Mouse (Mus musculus) lung, adult 2 months (tissue): ENCODE results near the gene Jrkl. TPM values are rescaled to one million over a fixed set of nuclear protein-coding genes. Genes with fewer than 3 reads are reported as not detected.

ENCODE experiments used
- DNase-seq: peaks from one replicate; pipeline ENCODE4 v3.0.0; 2022
- H3K4me1 ChIP-seq: fragments of 200-500 bp; 2 replicates; pipeline ENCODE4 v1.6.1; 2011; ENCODE audit warnings: low read length; ENCODE audit not compliant: control insufficient read depth, insufficient read depth
- H3K4me3 ChIP-seq: fragments of 200-500 bp; replicated peaks from 2 replicates; pipeline ENCODE3; 2011; ENCODE audit warnings: low read depth, mild to moderate bottlenecking, control low read depth, low read length; ENCODE audit errors: extremely low read depth
- CTCF ChIP-seq: fragments of 200-500 bp; IDR thresholded peaks from 2 replicates; pipeline ENCODE4 v1.5.1; 2011; ENCODE audit warnings: mild to moderate bottlenecking, low read length, control low read depth; ENCODE audit not compliant: insufficient read depth
- POLR2A ChIP-seq: fragments of 200-500 bp; IDR thresholded peaks from 2 replicates; pipeline ENCODE4 v1.6.1; 2011; ENCODE audit warnings: low read depth, mild to moderate bottlenecking, control low read depth, low read length, borderline replicate concordance; ENCODE audit errors: extremely low read depth
- WGBS: fragments of 180-500 bp; shearing (Covaris S2); methylation state at CpG from one replicate; pipeline ENCODE4 v1.1.7; 2018; 5-methylcytosine and 5-hydroxymethylcytosine counted together
- polyA plus RNA-seq: library from polyadenylated mRNA; depleted of rRNA; stranded (reverse); fragments of >200 nt; gene quantifications from 2 replicates; pipeline ENCODE4 v1.2.3, GENCODE M21; 2012; rRNA removed

The Jrkl gene
- polyA plus RNA-seq, 1 experiment = 1.2 TPM

GRCm38 (mm10) chr9:13231545-13232216 lies 13.9 kb downstream of the Jrkl start:
- H3K4me3 ChIP-seq = no peak overlapping the region
- H3K4me1 ChIP-seq = no peaks in the 10 kb centered on the region; the same call in 1 of the 2 replicates
- 24% methylated on average over 5 of the region's 5 CpGs for WGBS
- no peak for DNase-seq
- TF ChIP-seq CTCF (peak; percentile 64), POLR2A (no peak)

DNA sequence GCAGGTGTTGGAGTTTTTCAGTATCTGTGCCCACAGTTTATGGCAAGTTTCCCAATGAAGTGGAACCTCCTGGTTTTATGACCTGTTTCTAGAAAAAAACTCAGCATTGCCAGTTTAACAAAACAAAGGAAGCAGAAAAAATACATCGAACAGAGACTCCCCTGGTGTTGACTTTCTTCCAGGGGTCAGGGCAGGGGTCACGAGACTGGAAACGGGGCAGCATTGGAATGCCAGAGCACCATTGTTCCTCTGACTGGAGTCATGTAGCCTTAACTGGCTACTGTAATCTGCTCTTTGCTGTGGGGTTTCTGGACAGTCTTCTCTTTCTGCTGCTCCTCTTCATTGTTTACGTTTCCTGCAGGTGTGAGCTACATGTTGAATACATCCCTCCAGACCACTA lies 15.1 kb downstream of the Jrkl start:
- TF ChIP-seq CTCF (no peak), POLR2A (no peak)
- WGBS = 9% methylated on average over 4 of the region's 4 CpGs

GRCm38 (mm10) chr9:13225872-13226271 lies 19.8 kb downstream of the Jrkl start:
- no peak for DNase-seq
- no peak overlapping the region for H3K4me3 ChIP-seq
- 94% methylated on average over 1 of the region's 1 CpGs for WGBS
- no peaks in the 10 kb centered on the region for H3K4me1 ChIP-seq
- TF ChIP-seq CTCF = no peak
- no peak for TF ChIP-seq POLR2A

More for the DNA sequence above, 15.1 kb downstream of the Jrkl start:
- no peak for DNase-seq
- Histone ChIP-seq H3K4me1 (no peaks in the 10 kb centered on the region; the same call in 1 of the 2 replicates), H3K4me3 (no peak overlapping the region)

DNA sequence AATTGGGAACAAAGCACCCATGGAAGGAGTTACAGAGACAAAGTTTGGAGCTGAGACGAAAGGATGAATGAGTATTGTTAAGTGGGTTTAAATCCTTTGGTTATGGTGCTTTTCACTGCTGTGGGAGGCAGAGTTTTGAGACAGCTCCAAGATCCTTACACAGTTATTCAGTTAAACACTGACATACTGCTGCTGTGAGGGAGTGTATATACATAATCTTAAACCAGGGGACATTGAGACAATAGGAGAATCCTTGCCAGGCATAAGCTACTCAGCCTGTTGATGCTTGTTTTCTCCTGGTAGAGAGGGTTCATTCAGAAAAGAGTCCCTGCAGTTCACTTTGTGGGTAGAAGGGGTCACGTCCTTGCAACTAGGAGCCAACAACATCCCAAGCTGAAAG lies 39.3 kb downstream of the Jrkl start:
- 64% methylated on average over 2 of the region's 2 CpGs for WGBS
- DNase-seq = no peak
- no peaks in the 10 kb centered on the region for H3K4me1 ChIP-seq
- H3K4me3 ChIP-seq = no peak overlapping the region
- TF ChIP-seq CTCF (no peak), POLR2A (no peak)

- TF ChIP-seq POLR2A (no peak), CTCF (no peak)
- 75% methylated on average over 5 of the region's 5 CpGs for WGBS
- H3K4me3 ChIP-seq = no peak overlapping the region
- DNase-seq = no peak
- no peaks in the 10 kb centered on the region for H3K4me1 ChIP-seq
Observed at GRCm38 (mm10) chr9:13203681-13204080, 41.9 kb downstream of the Jrkl start.

- DNase-seq = no peak
- no peak for TF ChIP-seq CTCF
- TF ChIP-seq POLR2A = no peak
- no peak overlapping the region for H3K4me3 ChIP-seq
- WGBS = 88% methylated on average over 1 of the region's 1 CpGs
- H3K4me1 ChIP-seq = no peaks in the 10 kb centered on the region
Observed at GRCm38 (mm10) chr9:13203109-13203508, 42.5 kb downstream of the Jrkl start.

DNA sequence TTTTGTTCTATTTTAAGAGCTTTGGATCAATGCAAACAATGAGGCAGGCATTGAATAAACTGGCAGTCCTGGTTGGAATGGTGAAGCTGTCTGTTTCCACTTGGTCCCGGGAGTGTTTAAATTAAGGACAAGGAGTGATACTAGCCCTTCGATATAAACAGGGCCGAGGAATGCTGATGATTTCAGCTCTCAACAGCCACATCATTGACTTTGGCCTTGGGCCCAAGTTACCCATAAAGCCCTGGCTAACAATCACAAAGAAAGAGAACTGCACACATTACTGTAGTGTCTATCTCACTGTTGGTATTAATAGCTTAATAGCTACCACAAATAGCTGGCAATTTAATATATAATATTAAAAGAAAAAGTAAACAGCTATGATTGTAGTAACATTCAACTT lies 45.5 kb downstream of the Jrkl start:
- WGBS = 23% methylated on average over 3 of the region's 3 CpGs
- no peak for TF ChIP-seq POLR2A
- no peak for TF ChIP-seq CTCF
- H3K4me1 ChIP-seq = no peaks in the 10 kb centered on the region
- H3K4me3 ChIP-seq = no peak overlapping the region
- DNase-seq = no peak

GRCm38 (mm10) chr9:13195762-13196161 lies 49.9 kb downstream of the Jrkl start:
- WGBS = 6% methylated on average over 7 of the region's 7 CpGs
- Histone ChIP-seq H3K4me1 (no peaks in the 10 kb centered on the region), H3K4me3 (no peak overlapping the region)
- TF ChIP-seq CTCF (peak; percentile 45), POLR2A (no peak)
- DNase-seq = no peak

- no peak for DNase-seq
- no peak overlapping the region for H3K4me3 ChIP-seq
- H3K4me1 ChIP-seq = no peaks in the 10 kb centered on the region
- 3% methylated on average over 4 of the region's 4 CpGs for WGBS
- TF ChIP-seq CTCF = no peak
- no peak for TF ChIP-seq POLR2A
Observed at GRCm38 (mm10) chr9:13195268-13195667, 50.4 kb downstream of the Jrkl start.

GRCm38 (mm10) chr9:13194619-13195018 lies 51.0 kb downstream of the Jrkl start:
- TF ChIP-seq POLR2A = no peak
- TF ChIP-seq CTCF = no peak
- no peaks in the 10 kb centered on the region for H3K4me1 ChIP-seq
- DNase-seq = no peak
- H3K4me3 ChIP-seq = no peak overlapping the region
- WGBS = 96% methylated on average over 4 of the region's 4 CpGs

Other genes with a start within 250 kb of the Jrkl start
- 10.7 and 17.8 TPM in 2 replicates for gene Ccdc82, start 1.1 kb upstream of the Jrkl start, polyA plus RNA-seq
- 16.7 and 17.1 TPM in 2 replicates for gene Maml2, start 52.1 kb upstream of the Jrkl start, polyA plus RNA-seq
- gene Gm17571, start 200.9 kb upstream of the Jrkl start, polyA plus RNA-seq = not detected in 2 replicates